Mouse (Mus musculus) forelimb bud, embryonic 11.5 days (tissue): ENCODE measurements around the gene Ptcd2.
"Not testable (repeated sequence)": the region's sequence is repeated elsewhere in the genome, so short reads cannot be mapped to it uniquely, and the experiment has no call there.

Experiments
- DNase-seq: peaks from one replicate; pipeline ENCODE4 v3.0.0-alpha.2; 2012; ENCODE audit warnings: low read depth, low spot score

Gene Ptcd2

DNA sequence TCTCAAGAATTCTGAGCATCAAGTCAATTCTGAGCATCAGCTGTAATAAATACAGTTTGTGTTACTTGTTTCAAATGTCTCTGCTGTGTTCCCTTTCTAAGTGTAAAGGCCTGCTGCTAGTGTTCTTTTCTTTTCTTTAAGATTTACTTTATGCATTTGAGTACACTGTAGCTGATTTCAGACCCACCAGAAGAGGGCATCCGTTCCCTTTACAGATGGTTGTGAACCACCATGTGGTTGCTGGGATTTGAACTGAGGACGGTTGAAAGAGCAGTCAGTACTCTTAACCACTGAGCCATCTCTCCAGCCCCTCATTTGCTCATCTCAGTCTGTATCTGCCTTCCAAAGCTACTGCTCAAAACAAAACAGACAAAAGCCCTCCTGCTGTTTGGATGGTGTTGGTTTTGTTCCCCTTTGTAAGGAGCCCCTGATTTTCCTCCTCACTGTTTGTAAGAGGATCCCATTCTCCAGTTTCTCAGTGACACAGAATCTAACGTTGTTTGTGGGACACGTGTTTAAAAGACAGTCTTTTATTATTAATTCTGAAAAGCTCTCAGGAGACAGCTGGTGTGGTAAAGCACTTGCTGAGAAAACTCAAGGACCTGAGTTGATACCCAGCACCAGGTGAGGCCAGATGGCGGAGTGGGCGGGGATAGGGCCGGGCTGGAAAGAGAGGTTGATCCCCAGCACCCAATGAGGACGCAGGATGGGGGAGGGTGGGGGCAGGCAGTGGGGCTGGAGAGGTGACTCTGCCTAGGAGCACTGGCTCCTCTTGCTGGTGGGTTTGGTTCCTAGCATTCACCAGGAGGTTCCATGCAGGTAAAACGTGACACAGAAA is 12.1 kb upstream of the Ptcd2 start:
- no peak for DNase-seq

GRCm38 (mm10) chr13:99355861-99356260 is 11.4 kb upstream of the Ptcd2 start:
- DNase-seq: no peak

- no peak for DNase-seq
These were observed 10.6 kb upstream of the Ptcd2 start for GRCm38 (mm10) chr13:99355072-99355471.

- DNase-seq: no peak
These were observed 9.0 kb upstream of the Ptcd2 start for GRCm38 (mm10) chr13:99353490-99353851.

GRCm38 (mm10) chr13:99352758-99353489 is 8.4 kb upstream of the Ptcd2 start:
- DNase-seq: peak; percentile 99

GRCm38 (mm10) chr13:99351596-99351995 is 7.1 kb upstream of the Ptcd2 start:
- no peak for DNase-seq

- DNase-seq: no peak
These were observed 6.7 kb upstream of the Ptcd2 start for GRCm38 (mm10) chr13:99351186-99351585.

- no peak for DNase-seq
These were observed 5.5 kb upstream of the Ptcd2 start for GRCm38 (mm10) chr13:99350009-99350408.

DNA sequence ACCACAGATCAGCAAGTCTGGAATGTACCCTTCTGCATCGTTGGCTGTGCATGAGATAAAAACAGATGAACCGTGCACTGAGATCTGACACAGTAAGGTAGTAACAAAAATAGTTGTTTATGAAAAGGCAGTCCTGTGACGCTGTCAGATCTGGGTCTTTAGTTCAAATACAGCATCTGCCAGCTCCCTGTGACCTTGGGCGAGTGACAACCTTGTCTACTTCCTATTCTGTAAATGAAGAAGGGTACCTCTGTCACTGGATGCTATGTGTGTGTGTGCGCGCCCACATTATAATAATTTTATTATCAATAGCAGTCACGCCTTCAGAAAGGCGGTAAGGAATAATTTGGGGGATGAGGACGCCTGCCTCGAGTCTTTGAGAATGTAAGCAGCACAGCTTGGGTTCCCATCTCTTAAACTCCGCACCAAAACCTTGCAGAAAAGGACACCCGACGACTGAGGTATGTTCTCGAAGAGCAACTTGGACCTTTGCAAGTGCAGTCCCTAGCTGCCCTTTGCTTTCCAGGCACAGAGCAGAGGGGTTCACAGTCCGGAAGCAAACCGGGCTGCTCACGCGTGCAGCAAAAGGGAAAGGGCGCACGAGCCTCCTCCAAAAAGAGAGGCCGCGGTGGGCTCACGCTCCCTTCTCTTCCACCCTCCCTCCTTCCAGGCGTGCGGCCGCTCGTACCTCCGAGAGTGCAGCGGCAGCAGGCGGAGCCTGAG is 468 bp downstream of the Ptcd2 start:
- no peak for DNase-seq

- no peak for DNase-seq
These were observed 3.0 kb downstream of the Ptcd2 start for GRCm38 (mm10) chr13:99341504-99341903.

- DNase-seq: no peak
These were observed 7.0 kb downstream of the Ptcd2 start for GRCm38 (mm10) chr13:99337510-99337909.

- DNase-seq: no peak
These were observed 13.2 kb downstream of the Ptcd2 start for GRCm38 (mm10) chr13:99331255-99331654.

GRCm38 (mm10) chr13:99324337-99324685 is 20.2 kb downstream of the Ptcd2 start:
- DNase-seq: not testable (repeated sequence)

DNA sequence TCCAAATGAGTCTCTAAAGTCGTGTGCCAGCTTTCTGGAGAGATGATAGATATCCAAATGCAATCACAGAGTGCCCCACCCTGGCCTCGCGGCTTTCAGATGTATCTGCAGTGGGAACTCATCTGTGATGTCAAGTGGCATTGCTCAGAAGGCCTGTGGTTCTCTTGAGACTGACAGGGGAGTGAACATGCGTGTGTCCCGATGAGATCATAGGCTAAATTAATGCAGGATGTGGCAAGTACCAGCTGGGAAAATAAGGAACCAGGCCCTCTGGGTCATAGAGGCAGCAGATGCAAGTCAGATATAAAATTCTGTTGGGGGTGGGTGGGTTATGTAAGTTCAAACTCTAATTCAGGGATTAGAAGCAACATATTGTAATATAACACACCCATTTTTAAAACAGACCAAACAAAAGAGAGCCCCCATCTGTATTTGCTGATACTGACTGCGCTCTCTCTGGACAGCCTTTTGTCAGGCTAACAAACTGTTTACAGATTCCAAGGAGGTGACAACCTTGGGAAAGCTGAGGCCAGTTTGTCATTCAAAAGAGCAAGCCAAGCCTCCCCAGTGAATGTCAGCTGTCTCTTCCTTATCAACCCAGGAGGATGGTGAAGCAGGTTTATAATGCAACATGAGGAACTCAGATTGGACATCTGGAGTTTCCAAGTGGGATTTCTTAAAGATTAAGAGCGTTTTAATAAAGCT is 20.7 kb downstream of the Ptcd2 start:
- DNase-seq: no peak

DNA sequence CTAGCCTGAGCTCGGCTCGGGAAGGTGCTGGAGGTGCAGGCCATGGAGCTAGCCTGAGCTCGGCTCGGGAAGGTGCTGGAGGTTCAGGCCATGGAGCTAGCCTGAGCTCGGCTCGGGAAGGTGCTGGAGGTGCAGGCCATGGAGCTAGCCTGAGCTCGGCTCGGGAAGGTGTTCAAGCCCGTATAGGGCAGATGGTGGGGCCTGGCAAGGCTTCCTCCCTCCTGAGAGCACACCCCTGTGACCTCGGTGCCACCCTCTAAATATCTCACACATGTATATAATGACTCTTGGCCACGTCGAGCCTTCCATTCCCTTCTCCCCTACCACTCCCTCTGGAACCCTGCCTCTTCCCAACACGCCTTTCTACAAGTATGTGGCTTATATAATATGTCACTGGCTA is 21.6 kb downstream of the Ptcd2 start:
- not testable (repeated sequence) for DNase-seq

- DNase-seq: no peak
These were observed 24.1 kb downstream of the Ptcd2 start for GRCm38 (mm10) chr13:99320453-99320852.

DNA sequence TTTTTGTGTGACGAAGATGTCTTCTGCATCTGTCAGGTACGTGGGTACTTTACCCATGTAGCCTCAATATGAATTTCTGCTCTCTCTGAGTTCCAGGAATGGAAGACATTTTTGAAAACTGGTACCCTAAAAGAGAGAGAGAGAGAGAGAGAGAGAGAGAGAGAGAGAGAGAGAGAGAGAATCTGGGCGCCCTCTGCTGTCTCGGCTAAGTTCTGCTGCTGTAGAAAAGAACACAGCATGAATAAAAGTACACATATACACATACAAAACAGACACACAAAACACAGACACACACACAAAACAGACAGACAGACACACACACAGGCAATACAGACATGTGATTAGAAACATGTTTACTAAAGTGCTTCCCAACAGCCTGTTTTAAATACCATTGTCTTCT is 27.4 kb downstream of the Ptcd2 start:
- peak; percentile 13 for DNase-seq

GRCm38 (mm10) chr13:99316366-99316765 is 28.1 kb downstream of the Ptcd2 start:
- no peak for DNase-seq

DNA sequence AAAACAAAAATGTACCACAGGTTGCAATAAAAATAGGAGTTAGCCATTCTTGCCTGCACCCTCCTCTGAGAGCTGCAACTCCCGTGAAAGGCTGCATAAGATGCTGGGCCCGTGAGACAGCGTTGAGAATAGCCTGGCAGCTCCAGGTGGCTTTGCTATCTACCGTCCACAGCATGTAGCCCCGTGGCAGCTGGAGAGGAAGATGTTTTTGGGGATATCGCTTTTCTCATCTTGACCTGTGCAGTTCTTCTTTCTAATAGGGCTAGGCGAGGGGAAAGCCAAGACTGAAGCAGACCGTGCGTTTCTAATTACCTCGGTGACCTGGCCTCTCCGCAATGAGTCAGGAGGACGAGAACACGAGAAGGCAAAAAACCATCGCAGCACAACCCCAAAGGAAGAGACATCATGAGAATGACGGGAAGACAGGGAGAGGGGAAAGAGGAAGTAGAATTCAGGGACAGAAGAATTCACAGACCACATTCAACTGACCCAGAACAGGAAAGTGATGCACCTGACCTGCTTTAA is 29.8 kb downstream of the Ptcd2 start:
- DNase-seq: no peak

DNA sequence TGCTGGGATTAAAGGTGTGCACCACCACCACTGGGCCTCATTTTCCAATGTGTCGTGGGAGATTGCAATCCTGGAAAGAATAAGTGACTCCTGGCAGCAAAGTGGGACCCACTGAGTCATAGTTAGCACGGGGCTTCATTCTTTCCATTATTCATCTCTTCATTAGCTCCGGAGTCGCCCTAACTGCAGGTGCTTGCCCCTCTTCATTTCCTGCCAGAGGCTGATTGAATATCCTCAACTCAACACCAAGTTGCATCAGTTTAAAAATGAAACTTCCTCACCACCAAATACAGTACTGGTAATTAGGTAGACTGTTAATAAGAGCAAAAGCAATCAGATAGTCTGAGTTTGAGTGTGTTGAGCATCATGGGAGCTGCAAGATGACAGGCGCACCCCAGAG is 30.4 kb downstream of the Ptcd2 start:
- DNase-seq: no peak

- DNase-seq: no peak
These were observed 36.1 kb downstream of the Ptcd2 start for GRCm38 (mm10) chr13:99308393-99308792.

DNA sequence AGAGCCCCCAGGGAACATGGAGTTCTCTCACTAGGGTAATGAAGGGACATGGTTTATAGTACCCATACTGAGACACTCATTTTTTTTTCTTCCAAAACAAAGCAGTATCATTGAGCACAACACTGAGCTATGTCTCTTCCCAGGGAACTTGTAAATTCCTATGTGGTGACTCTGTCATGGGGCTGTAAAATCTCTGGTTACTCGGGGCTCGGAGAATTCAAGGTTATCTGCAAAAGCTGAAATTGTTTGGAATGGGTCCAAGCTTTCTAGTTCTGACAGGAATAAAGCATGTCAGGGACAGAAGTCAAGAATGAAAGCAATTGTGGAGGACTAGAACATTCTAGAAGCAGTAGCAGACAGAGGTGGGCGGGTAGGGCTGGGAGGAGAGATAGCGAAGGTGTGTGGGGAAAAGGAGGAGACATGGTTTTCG is 36.6 kb downstream of the Ptcd2 start:
- no peak for DNase-seq
